Mouse (Mus musculus) lung, adult 2 months (tissue): ENCODE measurements at regions not wholly inside any gene's neighbourhood (a gene's known extent, or its start where the extent isn't known, plus 50 kb on each side); places are given as distances from the start of the nearest gene placed in this dataset.

Source experiments
- CTCF ChIP-seq: fragments of 200-500 bp; IDR thresholded peaks from 2 replicates; pipeline ENCODE4 v1.5.1; 2011; ENCODE audit warnings: mild to moderate bottlenecking, low read length, control low read depth; ENCODE audit not compliant: insufficient read depth
- POLR2A ChIP-seq: fragments of 200-500 bp; IDR thresholded peaks from 2 replicates; pipeline ENCODE4 v1.6.1; 2011; ENCODE audit warnings: low read depth, mild to moderate bottlenecking, control low read depth, low read length, borderline replicate concordance; ENCODE audit errors: extremely low read depth

DNA sequence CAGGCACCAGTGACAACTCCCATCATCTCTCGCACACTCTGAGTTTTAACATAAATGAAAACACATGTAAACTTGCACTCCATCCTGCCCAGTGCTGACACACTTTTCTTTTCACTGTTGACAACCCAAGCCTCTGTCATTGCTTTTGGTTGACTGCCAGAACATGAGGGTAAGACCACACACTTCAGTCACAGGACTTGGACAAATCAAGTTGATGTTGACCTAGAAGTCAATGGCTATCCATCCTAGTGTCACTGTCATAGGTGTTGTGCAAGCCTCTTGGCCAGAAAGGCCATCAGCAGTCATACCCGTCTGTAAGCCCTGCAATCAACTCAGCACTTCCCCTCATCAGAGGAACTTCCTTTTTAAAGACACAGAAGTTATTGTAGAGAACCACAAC lies 208.9 kb upstream of the Foxq1 start:
- TF ChIP-seq CTCF (no peak), POLR2A (no peak)
